Mouse (Mus musculus): ENCODE data around the gene Sugct.

The Sugct gene

GRCm38 (mm10) chr13:17027846-17028529, 667.4 kb downstream of the Sugct start:
- DNase-seq, result no peak

- DNase-seq, result no peak
Observed at GRCm38 (mm10) chr13:17027001-17027400, 668.4 kb downstream of the Sugct start.

- no peak for DNase-seq
Observed at GRCm38 (mm10) chr13:16996464-16996863, 698.9 kb downstream of the Sugct start.

GRCm38 (mm10) chr13:16995321-16995720, 700.0 kb downstream of the Sugct start:
- no peak for DNase-seq

- DNase-seq, result no peak
Observed at GRCm38 (mm10) chr13:16977743-16978142, 717.6 kb downstream of the Sugct start.

- DNase-seq, result no peak
Observed at GRCm38 (mm10) chr13:16971277-16971676, 724.1 kb downstream of the Sugct start.

GRCm38 (mm10) chr13:16968995-16969394, 726.4 kb downstream of the Sugct start:
- no peak for DNase-seq

- no peak for DNase-seq
Observed at GRCm38 (mm10) chr13:16964823-16965475, 730.4 kb downstream of the Sugct start.

GRCm38 (mm10) chr13:16952045-16952444, 743.3 kb downstream of the Sugct start:
- no peak for DNase-seq

GRCm38 (mm10) chr13:16939466-16939811, 755.9 kb downstream of the Sugct start:
- no peak for DNase-seq

- DNase-seq, result no peak
Observed at GRCm38 (mm10) chr13:16938552-16939465, 756.5 kb downstream of the Sugct start.

GRCm38 (mm10) chr13:16937422-16938202, 757.7 kb downstream of the Sugct start:
- no peak for DNase-seq

- no peak for DNase-seq
Observed at GRCm38 (mm10) chr13:16935029-16935428, 760.3 kb downstream of the Sugct start.

- DNase-seq, result no peak
Observed at GRCm38 (mm10) chr13:16933600-16933999, 761.8 kb downstream of the Sugct start.

GRCm38 (mm10) chr13:16921305-16921704, 774.0 kb downstream of the Sugct start:
- no peak for DNase-seq

GRCm38 (mm10) chr13:16915697-16916096, 779.7 kb downstream of the Sugct start:
- no peak for DNase-seq

- DNase-seq, result no peak
Observed at GRCm38 (mm10) chr13:16912214-16912613, 783.1 kb downstream of the Sugct start.

- no peak for DNase-seq
Observed at GRCm38 (mm10) chr13:16906974-16907373, 788.4 kb downstream of the Sugct start.

- DNase-seq, result no peak
Observed at GRCm38 (mm10) chr13:16901424-16901823, 793.9 kb downstream of the Sugct start.

GRCm38 (mm10) chr13:16898084-16898792, 797.1 kb downstream of the Sugct start:
- DNase-seq, result no peak

- DNase-seq, result no peak
Observed at GRCm38 (mm10) chr13:16878056-16878455, 817.3 kb downstream of the Sugct start.

- DNase-seq, result no peak
Observed at GRCm38 (mm10) chr13:16859986-16860385, 835.4 kb downstream of the Sugct start.

Measured in kidney, postnatal 4 days (tissue).